Mouse (Mus musculus): Measurements from ENCODE around the gene Krt39. TPM values are rescaled to one million over a fixed set of nuclear protein-coding genes. Genes with fewer than 3 reads are reported as not detected.

Krt39 gene
- total RNA-seq, 1 experiment from 2014 or later = not detected

GRCm38 (mm10) chr11:99473433-99473832 lies 47.7 kb downstream of the Krt39 start:
- no peak for ATAC-seq (replicated peaks; ENCODE audit: low read depth, poor library complexity, severe bottlenecking)

- ATAC-seq (replicated peaks; ENCODE audit: low read depth, poor library complexity, severe bottlenecking) = no peak
Measured at GRCm38 (mm10) chr11:99472405-99472804, 48.7 kb downstream of the Krt39 start.

- no peak for ATAC-seq (replicated peaks; ENCODE audit: low read depth, poor library complexity, severe bottlenecking)
Measured at GRCm38 (mm10) chr11:99471946-99472345, 49.2 kb downstream of the Krt39 start.

DNA sequence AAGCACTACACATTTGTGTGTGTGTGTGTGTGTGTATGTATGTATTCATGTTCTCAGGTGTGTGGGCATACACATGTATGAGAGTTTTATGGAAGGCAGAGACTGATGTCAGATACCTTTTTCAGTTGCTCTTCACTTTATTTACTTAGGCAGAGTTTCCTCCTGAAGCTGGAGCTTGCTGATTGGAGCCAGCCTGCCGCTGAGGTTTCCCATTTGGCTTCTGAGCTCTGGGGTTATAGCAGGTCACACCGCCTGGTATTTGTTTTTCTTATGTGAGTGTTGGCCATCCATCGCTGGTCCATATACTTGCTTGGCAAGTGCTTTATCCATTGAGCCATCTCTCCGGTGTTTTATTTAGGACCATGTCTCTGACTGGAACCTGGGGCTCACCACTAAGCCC lies 51.9 kb downstream of the Krt39 start:
- ATAC-seq (replicated peaks; ENCODE audit: low read depth, poor library complexity, severe bottlenecking) = no peak

GRCm38 (mm10) chr11:99468566-99468965 lies 52.6 kb downstream of the Krt39 start:
- ATAC-seq (replicated peaks; ENCODE audit: low read depth, poor library complexity, severe bottlenecking) = no peak

DNA sequence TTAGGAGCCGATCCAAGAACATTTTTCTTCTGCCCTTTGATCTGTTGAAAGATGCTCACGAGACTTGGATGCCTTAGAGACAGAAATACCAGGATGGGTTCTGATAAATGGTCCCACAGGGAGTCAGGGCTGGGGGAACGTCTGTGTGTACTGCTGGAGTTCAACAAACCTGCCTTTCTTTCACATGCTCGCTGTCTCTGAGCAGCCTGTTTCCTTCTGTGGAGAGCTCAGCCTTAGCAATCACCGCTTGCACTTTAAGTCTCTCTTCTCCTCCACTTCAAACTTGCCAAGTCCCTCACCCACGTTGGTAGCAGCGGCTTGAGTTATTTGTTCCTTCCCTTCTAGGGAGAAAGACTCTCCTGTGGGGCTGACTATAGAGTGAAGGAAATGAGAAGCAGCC lies 54.8 kb downstream of the Krt39 start:
- no peak for ATAC-seq (replicated peaks; ENCODE audit: low read depth, poor library complexity, severe bottlenecking)

DNA sequence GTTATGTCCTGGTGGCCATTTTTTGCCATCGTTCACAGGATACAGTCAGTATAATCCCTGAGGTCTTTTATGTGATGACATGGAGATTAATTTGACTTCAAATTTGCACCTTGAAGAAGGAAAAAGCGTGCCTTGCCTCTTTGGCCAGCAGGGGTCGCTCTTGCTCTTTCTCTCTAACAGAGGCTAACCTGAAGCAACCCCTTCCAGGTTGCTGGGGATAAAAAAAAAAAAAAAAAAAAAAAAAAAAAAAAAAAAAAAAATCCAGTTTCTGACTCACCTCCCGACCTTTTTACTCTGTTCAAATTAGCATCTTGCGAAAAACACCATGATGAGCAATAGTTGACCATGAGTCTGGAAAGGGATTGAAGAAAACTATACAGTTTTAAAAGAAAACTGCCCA lies 56.3 kb downstream of the Krt39 start:
- peak; percentile 76 for ATAC-seq (replicated peaks; ENCODE audit: low read depth, poor library complexity, severe bottlenecking)

Other genes with a start within 250 kb of the Krt39 start
- gene Krt24, start 236.1 kb downstream of the Krt39 start, total RNA-seq (2017) = not detected in 2 replicates
- gene Krt25, start 198.4 kb downstream of the Krt39 start, total RNA-seq (2017) = not detected in 2 replicates
- not detected in 2 replicates for gene Krt26, start 183.4 kb downstream of the Krt39 start, total RNA-seq (2017)
- not detected in 2 replicates for gene Krt27, start 170.2 kb downstream of the Krt39 start, total RNA-seq (2017)
- gene Krt28, start 146.4 kb downstream of the Krt39 start, total RNA-seq (2017) = not detected in 2 replicates
- 0.50 TPM in 1 of 2 replicates, not detected in the other for gene Krt10, start 132.0 kb downstream of the Krt39 start, total RNA-seq (2017)
- not detected in 2 replicates for gene Krt12, start 99.1 kb downstream of the Krt39 start, total RNA-seq (2017)
- not detected in 2 replicates for gene Krt20, start 83.2 kb downstream of the Krt39 start, total RNA-seq (2017)
- gene Krt23, start 28.2 kb downstream of the Krt39 start, total RNA-seq (2017) = not detected in 2 replicates
- not detected in 2 replicates for gene Krt40, start 21.8 kb upstream of the Krt39 start, total RNA-seq (2017)
- gene Krtap3-3, start 29.5 kb upstream of the Krt39 start, total RNA-seq (2017) = not detected in 2 replicates
- gene Krtap3-2, start 35.5 kb upstream of the Krt39 start, total RNA-seq (2017) = not detected in 2 replicates
- not detected in 2 replicates for gene Gm11939, start 38.1 kb upstream of the Krt39 start, total RNA-seq (2017)
- gene Krtap3-1, start 45.3 kb upstream of the Krt39 start, total RNA-seq (2017) = not detected in 2 replicates
- not detected in 2 replicates for gene Krtap1-5, start 59.7 kb upstream of the Krt39 start, total RNA-seq (2017)
- gene Krtap1-4, start 62.3 kb upstream of the Krt39 start, total RNA-seq (2017) = not detected in 2 replicates
- gene Krtap1-3, start 70.0 kb upstream of the Krt39 start, total RNA-seq (2017) = not detected in 2 replicates
- not detected in 2 replicates for gene Krtap9-3, start 76.8 kb upstream of the Krt39 start, total RNA-seq (2017)
- gene Gm11938, start 82.0 kb upstream of the Krt39 start, total RNA-seq (2017) = not detected in 2 replicates
- not detected in 2 replicates for gene Gm11937, start 88.9 kb upstream of the Krt39 start, total RNA-seq (2017)
- gene Krtap2-4, start 93.5 kb upstream of the Krt39 start, total RNA-seq (2017) = not detected in 2 replicates
- gene Gm11562, start 99.1 kb upstream of the Krt39 start, total RNA-seq (2017) = not detected in 2 replicates
- gene Krtap4-1, start 106.9 kb upstream of the Krt39 start, total RNA-seq (2017) = not detected in 2 replicates
- gene Krtap4-2, start 113.7 kb upstream of the Krt39 start, total RNA-seq (2017) = not detected in 2 replicates
- not detected in 2 replicates for gene Krtap4-7, start 122.8 kb upstream of the Krt39 start, total RNA-seq (2017)
- gene Gm11555, start 128.9 kb upstream of the Krt39 start, total RNA-seq (2017) = not detected in 2 replicates
- not detected in 2 replicates for gene Gm11563, start 137.6 kb upstream of the Krt39 start, total RNA-seq (2017)
- not detected in 2 replicates for gene Krtap4-6, start 144.6 kb upstream of the Krt39 start, total RNA-seq (2017)
- not detected in 2 replicates for gene Gm14190, start 169.4 kb upstream of the Krt39 start, total RNA-seq (2017)
- not detected in 2 replicates for gene Gm14180, start 213.0 kb upstream of the Krt39 start, total RNA-seq (2017)